Mouse (Mus musculus) CD4-positive naive resting alpha-beta T cell, adult 57 days (primary cell): ENCODE data around the gene Alg6. TPM values are rescaled to one million over a fixed set of nuclear protein-coding genes. Genes with fewer than 3 reads are reported as not detected.

Source experiments
- total RNA-seq: library from RNA; stranded (reverse); gene quantifications from one replicate; pipeline ENCODE4 v1.2.4, GENCODE M21; 2023

Alg6 gene
- 4.0 TPM for total RNA-seq

GRCm38 (mm10) chr4:99714904-99715782, at the start of gene Alg6:
Alg6 (plus strand) TSS chr4:99715664.

Other genes starting within 250 kb of the Alg6 start
- gene Foxd3, start 59.4 kb upstream of the Alg6 start, total RNA-seq, result not detected
- gene Efcab7, start 113.5 kb downstream of the Alg6 start, total RNA-seq, result 9.3 TPM
- 21.3 TPM for gene Pgm1, start 213.8 kb downstream of the Alg6 start, total RNA-seq
- 10.0 TPM for gene Itgb3bp, start 214.1 kb downstream of the Alg6 start, total RNA-seq